Mouse (Mus musculus) embryo, embryonic 10.5 days (tissue): ENCODE results near the gene Retn.
A peak's percentile ranks its signal among the peaks of the same experiment; 100 is the strongest.

Source experiments
- DNase-seq: peaks from one replicate; pipeline ENCODE4 v3.0.0-alpha.2; 2015; ENCODE audit warnings: low spot score

Gene Retn

GRCm38 (mm10) chr8:3655526-3655925, at the start of gene Retn:
Gene Retn, plus strand, starts transcription at chr8:3655770.
- no peak for DNase-seq

GRCm38 (mm10) chr8:3606593-3606992, 49.0 kb upstream of the Retn start:
- no peak for DNase-seq

- DNase-seq = no peak
Measured at GRCm38 (mm10) chr8:3607822-3608221, 47.7 kb upstream of the Retn start.

- DNase-seq = no peak
Measured at GRCm38 (mm10) chr8:3609046-3609815, 46.3 kb upstream of the Retn start.

- DNase-seq = no peak
Measured at GRCm38 (mm10) chr8:3609816-3610150, 45.8 kb upstream of the Retn start.

- DNase-seq = peak; percentile 100
Measured at GRCm38 (mm10) chr8:3621199-3621970, 34.2 kb upstream of the Retn start, which contains the start of the genes Xab2 and Pet100. Gene Xab2, minus strand, starts transcription at chr8:3621316. Gene Pet100, plus strand, starts transcription at chr8:3621548.

GRCm38 (mm10) chr8:3622119-3622518, 33.5 kb upstream of the Retn start:
- no peak for DNase-seq

- no peak for DNase-seq
Measured at GRCm38 (mm10) chr8:3625445-3625844, 30.1 kb upstream of the Retn start, which contains the start of gene Pcp2. Gene Pcp2, minus strand, starts transcription at chr8:3625545.

GRCm38 (mm10) chr8:3626971-3627370, 28.6 kb upstream of the Retn start:
- DNase-seq = no peak

- DNase-seq = peak; percentile 45
Measured at GRCm38 (mm10) chr8:3628014-3628413, 27.6 kb upstream of the Retn start.

- DNase-seq = peak; percentile 69
Measured at GRCm38 (mm10) chr8:3630647-3631477, 24.7 kb upstream of the Retn start, which contains the start of gene Stxbp2. Gene Stxbp2, plus strand, starts transcription at chr8:3630955.

- peak; percentile 28 for DNase-seq
Measured at GRCm38 (mm10) chr8:3631478-3631875, 24.1 kb upstream of the Retn start.

GRCm38 (mm10) chr8:3645804-3646203, 9.8 kb upstream of the Retn start:
- peak; percentile 8 for DNase-seq

GRCm38 (mm10) chr8:3646824-3647531, 8.6 kb upstream of the Retn start:
- no peak for DNase-seq

- DNase-seq = no peak
Measured at GRCm38 (mm10) chr8:3647561-3647960, 8.0 kb upstream of the Retn start.

- no peak for DNase-seq
Measured at GRCm38 (mm10) chr8:3648268-3648667, 7.3 kb upstream of the Retn start.

- DNase-seq = peak; percentile 57
Measured at GRCm38 (mm10) chr8:3648990-3649389, 6.6 kb upstream of the Retn start.

GRCm38 (mm10) chr8:3652845-3653244, 2.7 kb upstream of the Retn start:
- no peak for DNase-seq

- DNase-seq = no peak
Measured at GRCm38 (mm10) chr8:3654726-3655508, 653 bp upstream of the Retn start.

GRCm38 (mm10) chr8:3656725-3657381, 1.3 kb downstream of the Retn start:
- peak; percentile 53 for DNase-seq
